Mouse (Mus musculus): ENCODE data around the gene Psd.

DNA sequence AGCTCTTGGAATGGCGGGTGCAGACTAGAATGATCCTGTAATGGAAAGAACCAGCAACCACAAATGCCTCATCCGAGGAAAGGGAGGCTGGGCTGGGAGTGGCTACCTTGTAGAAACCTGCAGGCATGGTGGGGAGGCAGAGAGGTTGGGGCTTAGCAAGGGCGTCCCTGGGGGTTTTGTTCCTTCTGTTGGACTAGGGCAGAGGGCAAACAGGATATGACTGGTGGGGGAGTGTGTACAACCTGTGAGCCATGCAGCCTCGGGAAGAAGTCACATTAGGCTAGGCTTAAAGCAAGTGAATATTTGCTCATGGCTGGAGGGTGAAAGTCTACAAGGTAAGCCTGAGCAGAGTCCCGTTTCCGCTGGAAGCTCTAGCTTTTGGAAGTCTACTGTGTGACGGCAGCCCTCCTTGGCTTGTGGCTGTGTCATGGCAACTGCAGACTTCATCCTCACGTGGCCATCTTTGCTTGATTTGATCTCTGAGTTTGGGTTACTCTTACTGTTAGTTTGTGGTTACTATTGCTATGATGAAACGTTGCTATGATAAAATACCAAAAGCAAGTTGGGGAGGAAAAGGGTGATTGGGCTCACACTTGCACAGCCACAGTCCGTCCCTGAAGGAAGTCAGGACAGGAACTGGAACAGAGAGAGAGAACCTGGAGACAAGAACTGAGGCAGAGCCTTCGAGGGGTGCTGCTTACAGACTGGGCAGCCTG is 36.5 kb upstream of the Psd start:
- no peak for TF ChIP-seq CTCF (IDR thresholded peaks at IDR 0.05; ENCODE audit: control insufficient read depth, insufficient read depth, insufficient replicate concordance, low read depth, low read length)
- no peak for TF ChIP-seq POLR2A (IDR thresholded peaks at IDR 0.05; ENCODE audit: control insufficient read depth, low read depth, low read length)
